In the genomic region with DNA sequence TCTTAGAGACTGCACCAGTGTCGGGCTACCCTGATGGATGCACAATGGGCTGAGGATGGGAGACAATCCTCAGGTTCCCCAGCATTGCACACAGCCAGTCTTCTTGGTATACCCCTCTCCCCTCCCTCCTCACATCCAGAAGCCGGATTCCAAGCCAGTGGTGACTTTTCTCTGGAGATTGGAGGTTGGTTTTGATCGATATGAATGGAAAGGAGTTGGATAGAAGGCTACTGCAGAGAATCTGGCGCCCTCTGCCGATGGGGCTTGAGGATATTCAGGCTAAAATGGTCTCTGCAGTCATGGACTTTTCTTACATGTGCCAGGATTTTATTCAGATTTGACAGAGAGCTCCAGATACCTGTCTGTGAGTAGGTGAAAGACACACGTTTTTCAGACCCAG, we compare ENCODE assay signal across 9 mouse cellular contexts.
DNase-seq lines count a peak whose midpoint lies in the region; ATAC-seq and TF ChIP-seq lines count a peak whose summit lies in the region.
"Had no signal": no experiment of that assay in that cellular context is flagged by ENCODE, and none has a peak within 500 bp of the region (broad histone marks: within the 10 kb centered on the region; RNA-seq: fewer than 3 reads in every experiment).

No protein-coding gene starts in this region.

- peaks cover 3% of the 10 kb centered on the region; the same call in 1 of the 2 replicates for H3K4me1 ChIP-seq in kidney, adult 2 months (ENCODE audit: control insufficient read depth, insufficient read depth, low read length)
- H3K4me1 ChIP-seq in kidney, embryonic 16.5 days (ENCODE audit: insufficient read depth, low read length) = peaks cover 19% of the 10 kb centered on the region
- peaks cover 3% of the 10 kb centered on the region for H3K4me1 ChIP-seq in ES-Bruce4 (ENCODE audit: control insufficient read depth, insufficient read depth, low read length)
- H3K4me1 ChIP-seq in limb, embryonic 14.5 days (ENCODE audit: control insufficient read depth, insufficient read depth, low read length) = peaks cover 9% of the 10 kb centered on the region
- H3K4me1 ChIP-seq in spleen, adult 2 months (ENCODE audit: control insufficient read depth, insufficient read depth, insufficient read length) = peaks cover 8% of the 10 kb centered on the region; the same call in 1 of the 2 replicates
- peaks cover 19% of the 10 kb centered on the region for H3K4me1 ChIP-seq in midbrain, embryonic 13.5 days (replicated peaks)

- peak; percentile 47 for DNase-seq in kidney, adult 2 months
- peak; percentile 72 for DNase-seq in adipocyte (ENCODE audit: low spot score)
- peak; percentile 23 for DNase-seq in embryo, embryonic 9.5 days (ENCODE audit: extremely low spot score)
- peak; percentile 16 for DNase-seq in limb, embryonic 14.5 days (ENCODE audit: low spot score)
- DNase-seq in spleen, adult 2 months (ENCODE audit: low read depth in 1 of 2, low spot score in 2 of 2) = peak in 1 of 2 experiments; percentile 43

- ATAC-seq in kidney, embryonic 16.5 days (ENCODE audit: low FRiP score, low TSS enrichment) = no peak
- ATAC-seq in limb, embryonic 14.5 days (ENCODE audit: low FRiP score, low read depth) = no peak
- no peak for ATAC-seq in midbrain, embryonic 13.5 days

- WGBS in kidney, adult 2 months = 38% methylated on average over 6 of the region's 6 CpGs
- WGBS in kidney, embryonic 16.5 days = 38% methylated on average over 6 of the region's 6 CpGs
- WGBS in limb, embryonic 14.5 days = 40% methylated on average over 6 of the region's 6 CpGs
- WGBS in spleen, adult 2 months = 30% methylated on average over 6 of the region's 6 CpGs
- WGBS in midbrain, embryonic 13.5 days = 40% methylated on average over 6 of the region's 6 CpGs

- H3K4me2 ChIP-seq in kidney, embryonic 16.5 days (replicated peaks; ENCODE audit: low read depth, low read length) = no peak overlapping the region
- no peak overlapping the region for H3K4me2 ChIP-seq in limb, embryonic 14.5 days (replicated peaks; ENCODE audit: low read depth, low read length, severe bottlenecking)
- no peak overlapping the region for H3K4me2 ChIP-seq in midbrain, embryonic 13.5 days (replicated peaks)
- H3K4me2 ChIP-seq: heart, embryonic 13.5 days had no signal

- no peak overlapping the region for H3K4me3 ChIP-seq in kidney, adult 2 months (ENCODE audit: insufficient read depth, low read depth, low read length)
- H3K4me3 ChIP-seq in kidney, embryonic 16.5 days (ENCODE audit: low read length) = no peak overlapping the region
- no peak overlapping the region for H3K4me3 ChIP-seq in ES-Bruce4 (ENCODE audit: low read depth, low read length)
- H3K4me3 ChIP-seq in limb, embryonic 14.5 days (replicated peaks; ENCODE audit: low read length) = no peak overlapping the region
- no peak overlapping the region for H3K4me3 ChIP-seq in spleen, adult 2 months (ENCODE audit: extremely low read depth, insufficient read depth, insufficient read length)
- no peak overlapping the region for H3K4me3 ChIP-seq in midbrain, embryonic 13.5 days (replicated peaks)
- H3K4me3 ChIP-seq: heart, embryonic 13.5 days had no signal

- no peak for TF ChIP-seq EP300 in ES-Bruce4 (IDR thresholded peaks at IDR 0.05; ENCODE audit: insufficient read depth, low read depth, low read length)

- no peak overlapping the region for H3K27ac ChIP-seq in kidney, adult 2 months (ENCODE audit: insufficient read depth, low read depth, low read length)
- H3K27ac ChIP-seq in kidney, embryonic 16.5 days (ENCODE audit: low read length) = no peak overlapping the region
- H3K27ac ChIP-seq in ES-Bruce4 (ENCODE audit: insufficient read depth, low read length) = peak overlapping the region; percentile 83
- no peak overlapping the region for H3K27ac ChIP-seq in limb, embryonic 14.5 days (replicated peaks; ENCODE audit: low read depth, low read length)
- no peak overlapping the region for H3K27ac ChIP-seq in spleen, adult 2 months (ENCODE audit: insufficient read depth, low read length)
- no peak overlapping the region for H3K27ac ChIP-seq in midbrain, embryonic 13.5 days
- H3K27ac ChIP-seq: heart, embryonic 13.5 days had no signal

- TF ChIP-seq CTCF in kidney, adult 2 months (conservative IDR thresholded peaks at IDR 0.05; ENCODE audit: insufficient read depth, insufficient read length, low read depth, low read length) = peak; percentile 75
- TF ChIP-seq CTCF in ES-Bruce4 (IDR thresholded peaks at IDR 0.05; ENCODE audit: low read depth, low read length) = peak; percentile 55
- peak; percentile 30; the same call in 1 of the 2 replicates for TF ChIP-seq CTCF in spleen, adult 2 months (IDR thresholded peaks at IDR 0.05; ENCODE audit: extremely low read depth, insufficient read depth, insufficient read length, insufficient replicate concordance)

- H3K9me3 ChIP-seq in kidney, embryonic 16.5 days (ENCODE audit: low read length) = no peaks in the 10 kb centered on the region
- H3K9me3 ChIP-seq in ES-Bruce4 (replicated peaks; ENCODE audit: control insufficient read depth, insufficient read depth, low read length, poor library complexity, severe bottlenecking) = peaks cover under 1% of the 10 kb centered on the region; the same call in 1 of the 2 replicates
- no peaks in the 10 kb centered on the region for H3K9me3 ChIP-seq in limb, embryonic 14.5 days (ENCODE audit: control insufficient read depth, low read length)
- H3K9me3 ChIP-seq in midbrain, embryonic 13.5 days = no peaks in the 10 kb centered on the region
- H3K9me3 ChIP-seq: heart, embryonic 13.5 days had no signal

- no peak overlapping the region for H3K9ac ChIP-seq in kidney, embryonic 16.5 days (replicated peaks; ENCODE audit: low read length)
- peak overlapping the region; percentile 2; the same call in 1 of the 2 replicates for H3K9ac ChIP-seq in ES-Bruce4 (ENCODE audit: low read depth, poor library complexity, severe bottlenecking)
- H3K9ac ChIP-seq in limb, embryonic 14.5 days (ENCODE audit: low read depth, low read length, severe bottlenecking) = no peak overlapping the region
- H3K9ac ChIP-seq in midbrain, embryonic 13.5 days (replicated peaks) = no peak overlapping the region
- H3K9ac ChIP-seq: heart, embryonic 13.5 days had no signal

- no peak for TF ChIP-seq POLR2A in kidney, adult 2 months (IDR thresholded peaks at IDR 0.05; ENCODE audit: low read depth, low read length)
- TF ChIP-seq POLR2A in ES-Bruce4 (IDR thresholded peaks at IDR 0.05; ENCODE audit: insufficient read depth, low read length) = no peak
- no peak for TF ChIP-seq POLR2A in limb, embryonic 14.5 days (IDR thresholded peaks at IDR 0.05; ENCODE audit: borderline replicate concordance, extremely low read depth, insufficient read depth, insufficient read length)
- no peak for TF ChIP-seq POLR2A in spleen, adult 2 months (IDR thresholded peaks at IDR 0.05; ENCODE audit: low read depth, low read length)

- no peaks in the 10 kb centered on the region for H3K36me3 ChIP-seq in kidney, adult 2 months (ENCODE audit: control insufficient read depth, insufficient read depth, low read length)
- H3K36me3 ChIP-seq in kidney, embryonic 16.5 days (ENCODE audit: insufficient read depth, low read length) = no peaks in the 10 kb centered on the region
- peaks cover 3% of the 10 kb centered on the region for H3K36me3 ChIP-seq in ES-Bruce4 (ENCODE audit: control insufficient read depth, insufficient read depth, low read length, poor library complexity, severe bottlenecking)
- H3K36me3 ChIP-seq in limb, embryonic 14.5 days (ENCODE audit: control insufficient read depth, insufficient read depth, low read length) = no peaks in the 10 kb centered on the region
- no peaks in the 10 kb centered on the region for H3K36me3 ChIP-seq in spleen, adult 2 months (ENCODE audit: control insufficient read depth, insufficient read depth, low read length)
- H3K36me3 ChIP-seq in midbrain, embryonic 13.5 days = no peaks in the 10 kb centered on the region
- H3K36me3 ChIP-seq: heart, embryonic 13.5 days had no signal

- no peaks in the 10 kb centered on the region for H3K27me3 ChIP-seq in kidney, adult 2 months (replicated peaks; ENCODE audit: control insufficient read depth, insufficient read depth, low read length)
- no peaks in the 10 kb centered on the region for H3K27me3 ChIP-seq in kidney, embryonic 16.5 days (ENCODE audit: insufficient read depth, low read length)
- H3K27me3 ChIP-seq in ES-Bruce4 (ENCODE audit: control insufficient read depth, insufficient read depth, low read length, poor library complexity, severe bottlenecking) = no peaks in the 10 kb centered on the region
- no peaks in the 10 kb centered on the region for H3K27me3 ChIP-seq in limb, embryonic 14.5 days (ENCODE audit: control insufficient read depth, insufficient read depth, low read length)
- H3K27me3 ChIP-seq in spleen, adult 2 months (ENCODE audit: control insufficient read depth, insufficient read depth, low read length) = peaks cover 6% of the 10 kb centered on the region; the same call in 1 of the 2 replicates
- no peaks in the 10 kb centered on the region for H3K27me3 ChIP-seq in midbrain, embryonic 13.5 days
